Mouse (Mus musculus) telencephalon, adult 2 months (tissue): ENCODE data around the gene Snx33.
A peak's percentile ranks its signal among the peaks of the same experiment; 100 is the strongest.
"Not testable (repeated sequence)": the region's sequence is repeated elsewhere in the genome, so short reads cannot be mapped to it uniquely, and the experiment has no call there.

Experiments
- DNase-seq: peaks from one replicate; pipeline ENCODE4 v3.0.0-alpha.2; 2011; ENCODE audit warnings: low read depth, low spot score

Gene Snx33

DNA sequence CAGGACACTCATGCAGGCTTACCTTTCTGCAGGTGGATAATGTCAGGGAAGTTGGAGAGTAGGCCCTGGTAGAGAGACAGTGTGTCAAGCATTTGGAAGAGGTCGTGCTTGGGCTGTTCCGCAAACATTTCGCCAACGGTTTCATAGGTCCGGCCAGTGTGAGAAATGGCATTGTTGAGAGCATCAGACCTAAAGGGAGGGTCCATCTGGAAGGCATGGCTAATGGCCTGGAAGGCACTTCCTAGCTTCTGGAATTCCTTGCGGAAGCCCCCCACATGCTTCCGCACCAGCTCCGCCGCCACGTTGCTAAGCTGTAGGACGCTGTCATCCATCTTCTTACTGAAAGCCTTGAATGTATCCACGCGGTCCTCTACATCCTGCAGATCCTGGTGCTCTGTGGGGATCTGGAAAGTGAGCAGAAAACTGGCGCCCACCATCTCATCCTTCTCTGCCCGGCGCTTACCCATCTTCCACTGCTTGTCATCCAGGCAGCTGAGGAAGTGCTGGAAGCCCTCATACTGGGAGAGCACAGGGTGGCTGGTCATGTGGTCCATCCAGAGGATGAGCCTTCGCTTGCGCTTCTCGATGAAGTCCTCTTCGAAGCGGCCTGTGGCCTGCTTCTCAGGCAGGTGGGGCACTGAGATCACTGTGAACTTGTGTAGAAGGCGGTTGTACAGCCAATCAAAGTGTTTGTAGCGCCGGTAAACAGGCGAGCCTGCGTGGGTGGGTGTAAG is 2.7 kb downstream of the Snx33 start:
- DNase-seq, result no peak

DNA sequence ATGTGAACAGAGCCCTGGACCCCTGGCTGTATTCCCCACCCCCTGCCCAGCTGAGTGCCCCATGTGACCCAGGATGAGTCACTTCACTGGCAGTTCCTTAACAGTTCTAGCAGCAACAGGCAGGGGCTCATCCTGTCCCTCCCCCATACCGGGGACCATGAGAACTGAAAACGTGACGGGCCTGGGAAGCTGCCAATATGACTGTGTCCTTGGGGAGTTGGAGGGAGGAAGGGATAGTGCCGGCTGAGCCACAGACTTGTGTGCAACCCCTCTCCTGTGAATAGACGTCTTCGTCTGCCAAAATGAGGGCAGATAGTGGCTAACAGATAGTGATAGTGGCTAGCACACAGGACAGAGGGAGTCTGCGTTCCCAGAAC is 3.5 kb downstream of the Snx33 start:
- peak; percentile 49 for DNase-seq

DNA sequence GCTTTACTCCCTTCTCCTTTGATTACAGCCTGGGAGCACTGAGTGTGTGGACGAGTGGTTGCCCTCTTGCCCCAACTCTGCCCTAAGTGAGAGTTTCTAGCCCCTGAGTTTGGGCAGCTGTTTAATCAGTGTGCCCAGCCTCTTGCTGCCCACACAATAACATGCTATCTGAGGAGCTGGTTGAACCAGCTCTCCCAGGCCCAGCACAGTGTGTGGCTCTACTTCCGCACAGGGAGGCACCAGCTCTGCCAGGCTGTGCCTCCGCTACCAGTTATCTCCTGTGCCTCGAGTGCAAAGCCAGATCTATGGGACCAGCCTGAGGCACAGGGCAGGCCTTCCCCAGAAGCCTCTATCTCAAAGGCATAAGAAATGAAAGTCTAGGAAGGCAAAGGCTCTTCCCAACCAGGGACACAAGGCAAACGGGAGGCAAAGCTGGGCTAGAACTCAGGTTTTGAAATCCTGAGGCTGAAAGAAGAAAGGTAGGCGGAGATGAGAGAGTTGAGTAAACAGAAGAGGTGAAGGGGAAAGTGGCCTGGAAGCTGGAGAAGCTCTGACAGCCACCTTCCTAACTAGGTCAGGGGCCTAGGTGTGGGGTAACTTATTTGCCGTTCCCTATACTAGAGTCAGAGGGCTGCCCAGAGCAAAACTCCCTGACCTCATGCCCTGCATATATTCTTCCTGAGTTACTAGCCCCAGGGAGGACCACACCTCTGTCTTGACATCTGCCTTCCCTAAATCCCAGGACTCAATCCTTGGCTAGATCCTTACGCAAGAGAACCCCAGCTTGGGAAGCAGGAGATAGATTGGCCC is 4.1 kb downstream of the Snx33 start:
- DNase-seq, result no peak

DNA sequence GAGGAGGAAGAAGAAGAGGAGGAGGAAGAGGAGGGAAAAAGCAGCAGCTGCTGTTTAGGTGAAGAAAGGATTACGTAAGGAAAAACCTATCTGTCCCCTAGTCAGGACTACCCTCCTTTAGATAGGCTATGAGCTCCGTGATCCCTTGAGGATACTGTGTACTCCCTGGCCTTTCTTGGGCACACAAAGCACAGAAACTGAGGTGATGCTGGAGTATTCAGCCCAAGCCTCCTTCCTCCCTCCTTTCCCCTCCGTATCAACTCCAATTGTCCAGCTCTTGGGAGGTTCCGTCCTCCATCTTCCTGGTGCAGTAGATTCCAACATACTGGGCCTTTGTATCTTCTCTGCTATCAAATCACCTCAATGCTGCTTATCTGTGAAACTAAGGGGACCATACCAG is 5.4 kb downstream of the Snx33 start:
- no peak for DNase-seq

DNA sequence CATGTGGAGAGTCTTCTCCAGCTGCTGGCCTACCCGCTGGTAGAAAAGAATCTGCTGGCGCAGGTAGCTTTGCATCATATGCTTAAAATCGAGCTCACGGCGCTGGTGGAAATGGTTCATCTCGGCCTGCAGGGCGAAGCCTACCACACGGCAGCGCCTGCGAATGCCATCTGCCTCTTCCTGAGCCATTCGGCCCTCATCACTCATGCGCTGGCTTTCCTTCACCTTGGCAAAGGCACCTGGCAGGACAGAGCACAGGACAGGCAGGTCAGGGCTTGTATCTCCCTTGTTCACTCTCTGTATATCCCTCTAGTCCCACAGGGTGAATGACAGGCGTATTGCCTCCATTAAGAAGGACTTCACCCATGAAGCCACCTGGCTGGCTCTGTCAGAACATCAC is 9.7 kb downstream of the Snx33 start:
- DNase-seq, result no peak

DNA sequence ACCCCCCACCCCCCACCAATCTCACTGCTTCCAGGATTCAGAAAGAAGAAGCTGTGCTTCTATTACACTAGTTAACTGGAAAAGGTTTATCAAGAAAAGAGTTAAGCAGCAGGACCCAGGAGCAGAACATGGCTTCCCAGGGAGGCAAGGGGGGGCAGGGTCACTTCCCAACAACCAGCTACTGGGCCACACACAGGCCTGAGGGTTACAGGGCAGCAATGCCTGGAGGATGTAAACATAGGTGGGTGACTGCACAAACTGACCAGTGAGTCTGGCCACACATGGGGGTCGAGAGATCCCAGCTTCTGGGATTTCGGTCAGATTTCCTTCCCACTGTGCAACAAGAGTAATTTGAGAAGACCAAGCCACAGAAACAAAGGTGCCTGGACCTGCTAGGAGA is 11.0 kb downstream of the Snx33 start:
- no peak for DNase-seq

DNA sequence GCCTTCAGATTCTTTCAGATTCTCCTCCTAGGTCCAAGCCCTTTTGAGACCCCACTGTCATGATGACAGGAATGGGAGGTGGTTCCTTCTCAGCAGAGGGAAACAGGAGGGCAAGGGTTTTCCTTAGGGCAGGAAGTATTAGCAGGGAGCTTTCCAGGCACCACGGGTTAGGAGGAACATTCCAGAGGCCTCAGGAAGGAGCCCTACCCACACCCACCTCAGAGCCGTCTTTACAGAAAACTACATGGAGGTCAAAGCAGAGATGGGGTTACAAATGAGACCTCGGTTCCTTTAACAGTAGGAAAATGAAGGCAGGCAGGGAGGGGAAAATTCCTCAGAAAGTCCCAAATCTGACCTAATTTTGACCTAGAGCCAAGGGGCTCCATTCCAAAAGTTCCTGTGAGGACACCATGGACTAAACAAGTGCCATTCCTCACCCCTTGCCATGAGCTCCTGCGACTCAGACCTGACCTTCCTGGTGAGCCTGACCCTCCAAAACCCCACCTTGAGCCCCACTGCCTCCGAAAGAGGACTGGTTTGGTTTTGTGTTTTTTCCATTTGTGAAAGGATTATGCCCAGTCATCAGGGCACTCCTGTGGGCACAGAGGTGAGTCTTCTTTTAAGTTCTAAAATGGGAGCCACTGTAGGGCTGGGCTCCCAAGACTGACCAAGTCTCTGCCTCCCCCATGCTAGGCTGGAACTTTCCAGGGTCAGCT is 12.3 kb downstream of the Snx33 start:
- no peak for DNase-seq

DNA sequence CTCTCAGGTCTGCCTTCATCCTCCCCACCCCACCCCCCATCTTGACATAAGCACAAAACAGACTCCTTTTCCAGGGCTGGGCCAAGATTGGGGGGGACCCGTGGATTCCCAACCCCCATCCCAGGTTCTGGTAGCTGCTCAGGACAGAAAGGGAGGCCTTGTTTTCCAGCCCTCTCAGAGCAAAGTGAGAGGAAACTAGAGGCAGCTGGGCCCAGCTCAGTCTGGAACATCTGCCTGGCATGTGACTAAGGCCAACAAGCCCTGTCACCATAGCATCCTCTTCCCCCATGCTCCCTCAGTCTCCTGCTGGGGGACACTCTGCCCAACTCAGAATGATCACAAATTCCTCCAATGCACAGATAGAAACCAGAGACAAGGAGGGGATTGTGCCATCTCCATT is 13.1 kb downstream of the Snx33 start:
- no peak for DNase-seq

DNA sequence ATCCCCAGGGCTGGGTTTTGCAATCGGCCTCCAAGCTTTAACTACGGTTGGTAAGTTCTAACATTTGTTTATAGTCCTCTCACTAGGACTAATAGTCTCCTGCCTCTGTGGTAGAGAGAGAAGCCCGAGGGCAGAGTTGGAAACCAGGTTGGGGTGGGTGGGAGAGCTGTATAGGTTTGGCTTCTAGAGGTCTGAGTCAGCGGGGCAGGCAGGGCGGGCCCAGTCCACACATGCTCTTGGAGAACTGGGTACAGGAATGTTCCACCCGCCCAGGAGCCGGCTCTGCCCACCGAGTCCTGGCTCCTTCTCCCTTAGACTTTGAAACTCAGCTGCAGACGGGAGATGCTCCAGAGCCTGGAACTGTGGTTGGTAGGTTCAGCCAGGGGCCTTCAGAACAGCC is 14.2 kb downstream of the Snx33 start:
- DNase-seq, result no peak

DNA sequence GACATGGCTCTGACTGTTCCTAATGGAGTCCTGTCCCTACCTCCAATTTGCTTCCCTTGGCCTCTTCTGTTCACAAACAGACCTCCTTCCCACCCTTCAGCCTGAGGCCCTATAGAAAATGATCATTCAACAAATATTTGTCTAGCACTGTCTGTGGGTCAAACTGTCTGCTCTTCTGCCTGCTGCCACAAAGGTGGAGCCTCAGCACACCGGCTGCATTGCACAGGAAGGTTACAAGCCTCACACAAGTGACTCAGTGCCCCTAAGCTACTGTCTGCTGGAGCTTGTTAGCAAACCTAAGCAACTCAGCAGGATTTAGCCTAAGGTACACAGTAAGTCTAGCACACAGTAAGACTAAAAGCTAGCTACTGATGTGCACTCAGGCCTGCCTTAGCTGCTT is 17.2 kb downstream of the Snx33 start:
- DNase-seq, result no peak

DNA sequence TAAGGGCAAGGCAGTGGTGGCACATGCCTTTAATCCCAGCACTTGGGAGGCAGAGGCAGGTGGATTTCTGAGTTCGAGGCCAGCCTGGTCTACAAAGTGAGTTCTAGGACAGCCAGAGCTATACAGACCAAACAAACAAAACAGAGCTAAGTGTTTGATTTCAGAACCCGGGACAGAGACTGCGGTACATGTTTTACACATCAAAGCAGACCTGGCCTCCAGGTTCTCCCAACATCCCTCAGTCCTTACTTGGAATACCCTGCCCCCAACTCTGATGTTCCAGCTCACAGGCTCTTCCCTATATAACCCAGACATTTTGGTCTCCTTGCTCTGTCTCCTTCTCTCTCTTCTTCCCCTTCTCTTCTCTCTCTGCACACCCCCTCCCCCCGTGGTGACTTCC is 18.2 kb downstream of the Snx33 start:
- not testable (repeated sequence) for DNase-seq

DNA sequence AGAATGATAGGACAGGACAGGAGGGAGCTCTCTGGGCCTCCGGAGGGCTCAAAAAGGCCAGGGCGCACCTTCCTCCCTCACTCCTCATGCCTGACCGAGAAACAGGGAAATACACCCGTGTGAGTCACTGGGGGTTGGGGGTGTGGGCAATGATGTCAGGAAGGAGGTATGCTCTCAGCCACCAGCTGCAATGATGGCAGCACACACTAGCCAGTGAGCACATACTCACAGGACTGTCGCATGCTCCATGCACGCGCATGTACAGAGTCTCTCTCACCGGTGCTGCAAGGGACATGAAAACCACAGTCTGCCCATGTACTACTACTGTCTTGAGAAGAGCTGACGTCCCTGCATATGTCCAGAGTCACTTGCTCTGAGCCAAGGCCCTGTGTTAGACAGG is 20.6 kb downstream of the Snx33 start:
- DNase-seq, result no peak

DNA sequence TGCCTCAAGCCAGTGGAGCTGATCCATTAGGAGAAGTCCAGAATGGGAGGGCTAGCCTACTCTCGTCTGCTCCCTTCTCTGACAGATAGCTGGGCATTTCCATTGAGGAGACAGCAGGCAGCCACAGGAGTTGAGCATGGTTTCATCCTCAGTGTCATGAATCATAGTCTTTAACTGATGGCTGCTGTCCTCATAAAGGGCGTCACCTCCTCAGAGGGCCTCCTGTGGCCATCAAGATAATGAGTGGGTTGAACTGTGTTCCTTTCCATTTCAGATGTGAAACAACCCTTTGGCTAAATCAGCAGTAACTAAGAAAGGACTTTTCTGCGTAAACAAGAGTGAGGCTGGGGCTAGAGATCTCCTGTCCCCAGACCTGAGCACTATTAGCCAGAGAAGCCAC is 24.5 kb downstream of the Snx33 start:
- DNase-seq, result no peak

DNA sequence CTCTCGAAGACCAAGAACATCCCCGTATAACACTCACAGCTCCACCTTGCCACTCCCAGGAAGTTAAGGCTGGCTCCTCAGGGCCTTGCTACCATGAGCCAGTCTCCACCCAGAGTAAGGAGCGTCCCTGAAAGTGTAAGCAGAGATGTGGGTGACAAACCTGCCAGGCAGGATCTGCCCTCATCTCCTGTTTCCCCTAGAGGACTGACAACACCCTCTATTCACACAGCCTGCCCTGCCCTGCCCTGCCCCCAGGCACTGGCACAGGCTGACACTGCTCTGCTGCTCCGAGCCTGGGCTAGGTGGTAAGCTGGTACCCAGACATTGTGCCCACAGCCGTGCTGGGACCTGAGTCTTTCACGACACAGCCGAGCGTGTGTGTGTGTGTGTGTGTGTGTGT is 27.0 kb downstream of the Snx33 start:
- no peak for DNase-seq

DNA sequence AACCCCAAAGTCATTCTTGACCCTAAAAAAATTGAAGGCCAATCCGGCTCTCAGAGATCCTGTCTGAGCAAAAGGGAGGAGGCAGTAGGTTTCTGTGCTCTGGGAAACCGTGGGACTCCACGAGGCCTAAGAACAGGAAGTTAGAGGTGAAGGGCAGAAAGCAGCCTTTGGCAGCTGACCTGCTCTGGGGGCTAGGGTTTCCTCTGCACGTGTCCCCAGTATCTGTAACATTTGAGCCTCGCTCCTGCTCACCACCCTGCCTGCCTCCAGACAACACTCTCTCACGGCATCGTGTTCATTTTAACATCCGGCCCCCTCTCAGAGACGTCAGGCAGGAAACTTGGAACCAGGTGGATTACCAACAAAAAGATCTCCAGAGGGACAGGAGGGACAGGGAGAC is 27.6 kb downstream of the Snx33 start:
- DNase-seq, result no peak

DNA sequence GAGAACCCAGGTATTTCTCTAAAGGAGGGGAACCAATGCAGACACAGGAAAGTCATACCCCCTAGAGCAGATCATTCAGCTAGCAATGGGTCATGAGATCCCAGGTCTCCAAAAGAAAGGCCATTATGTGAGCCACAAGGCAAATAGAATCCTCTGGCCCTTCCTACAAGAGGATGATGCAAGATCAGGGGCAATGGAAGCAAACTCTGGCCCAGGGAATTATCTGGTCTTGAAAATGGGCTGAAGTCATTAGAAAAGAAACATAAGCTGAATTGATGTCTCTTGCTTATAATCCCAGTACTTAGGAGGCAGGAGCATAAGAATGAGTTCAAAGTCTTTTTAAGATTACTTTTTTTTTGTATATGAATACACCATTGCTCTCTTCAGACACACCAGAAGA is 28.1 kb downstream of the Snx33 start:
- no peak for DNase-seq

DNA sequence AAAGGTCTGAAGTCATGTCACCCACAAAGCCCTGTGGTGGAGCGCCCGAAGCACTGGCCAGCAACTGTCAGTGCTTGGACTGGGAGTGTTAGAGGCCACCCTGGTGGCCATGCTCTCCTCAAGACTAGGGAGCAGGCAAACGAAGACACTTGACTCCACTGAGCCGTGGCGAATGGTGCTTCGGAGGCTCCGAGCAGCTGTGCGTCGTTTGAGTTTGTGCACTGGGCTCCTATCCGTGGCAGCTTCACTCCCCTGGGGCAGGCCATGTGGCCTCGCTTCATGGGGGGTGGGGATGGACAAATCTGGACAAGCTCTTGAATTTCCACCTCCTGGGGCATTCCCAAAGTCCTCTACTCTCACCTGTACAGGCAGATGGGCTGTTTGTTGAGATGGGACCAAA is 28.8 kb downstream of the Snx33 start:
- DNase-seq, result no peak

DNA sequence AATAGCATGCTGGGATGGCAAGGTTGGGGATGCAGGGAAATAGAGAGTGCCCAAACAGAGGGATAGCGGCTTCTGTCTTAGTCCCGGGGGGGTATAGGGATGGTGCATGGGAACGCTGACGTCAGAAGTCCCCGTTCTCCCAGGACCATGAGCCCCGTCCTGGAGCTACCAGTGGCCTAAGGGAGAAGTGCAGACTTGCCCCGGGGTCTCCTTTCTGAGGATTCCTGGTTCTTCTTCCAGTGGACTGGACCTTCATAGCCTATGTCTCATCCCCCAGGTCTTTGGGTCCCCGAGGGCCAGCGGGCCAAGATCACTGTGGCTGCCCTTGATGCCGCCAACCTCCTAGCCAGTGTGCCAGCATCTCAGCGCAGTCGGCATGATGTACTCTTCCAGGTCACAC is 31.4 kb downstream of the Snx33 start:
- DNase-seq, result no peak

DNA sequence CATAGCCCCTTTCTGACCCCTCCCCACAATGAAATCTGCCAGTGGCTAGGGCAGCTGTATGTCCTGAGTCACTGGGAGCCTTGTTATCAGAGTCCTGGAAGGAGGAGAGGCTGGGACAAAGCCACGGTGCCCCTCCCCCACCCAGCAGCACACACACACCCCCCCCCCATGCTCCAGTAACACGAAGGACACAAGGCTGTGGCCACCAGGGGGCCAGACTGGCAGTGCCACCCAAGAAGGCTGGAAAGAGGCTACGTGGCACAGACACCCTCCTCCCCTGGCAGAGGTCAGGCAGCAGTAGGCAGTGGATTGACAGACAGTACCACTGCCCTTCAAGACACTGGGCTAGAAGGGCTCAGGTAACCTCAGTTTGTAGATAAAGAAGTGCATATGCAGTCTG is 34.2 kb downstream of the Snx33 start:
- DNase-seq, result no peak

DNA sequence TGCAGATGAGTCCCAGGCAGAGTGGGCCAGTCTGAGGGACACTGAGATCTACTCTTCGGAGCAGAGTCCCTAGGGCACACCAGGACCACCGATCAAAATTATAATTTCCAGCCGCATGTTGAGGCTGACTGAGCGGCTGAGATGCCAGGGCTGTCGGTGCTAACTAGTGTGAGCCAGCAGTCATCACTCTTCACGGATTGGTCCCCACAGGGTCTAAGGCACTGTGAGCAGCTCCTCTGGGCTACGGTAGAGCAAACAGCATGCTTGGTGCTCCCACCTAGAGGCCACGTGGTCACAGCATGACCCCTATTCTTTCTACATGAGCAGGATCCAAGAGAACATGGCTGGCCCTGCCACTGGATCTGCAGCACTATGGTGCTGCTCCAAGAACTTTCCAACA is 34.9 kb downstream of the Snx33 start:
- no peak for DNase-seq

DNA sequence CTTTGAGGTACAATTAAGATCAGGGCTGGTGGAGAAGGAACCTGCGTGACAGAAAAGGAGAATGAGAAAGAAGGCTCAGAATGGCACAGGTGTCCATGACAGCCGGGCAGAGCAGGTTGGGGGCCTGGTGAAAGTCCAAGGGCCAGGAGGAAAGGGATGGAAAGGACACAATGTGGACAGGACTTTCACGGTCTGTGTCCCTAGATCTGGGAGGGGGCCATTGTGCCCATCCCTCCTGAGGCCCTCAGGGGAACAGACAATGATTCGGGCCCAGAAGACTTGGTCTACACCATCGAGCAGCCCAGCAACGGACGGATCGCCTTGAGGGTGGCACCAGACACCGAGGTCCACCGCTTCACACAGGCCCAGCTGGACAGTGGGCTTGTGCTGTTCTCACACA is 36.1 kb downstream of the Snx33 start:
- no peak for DNase-seq

DNA sequence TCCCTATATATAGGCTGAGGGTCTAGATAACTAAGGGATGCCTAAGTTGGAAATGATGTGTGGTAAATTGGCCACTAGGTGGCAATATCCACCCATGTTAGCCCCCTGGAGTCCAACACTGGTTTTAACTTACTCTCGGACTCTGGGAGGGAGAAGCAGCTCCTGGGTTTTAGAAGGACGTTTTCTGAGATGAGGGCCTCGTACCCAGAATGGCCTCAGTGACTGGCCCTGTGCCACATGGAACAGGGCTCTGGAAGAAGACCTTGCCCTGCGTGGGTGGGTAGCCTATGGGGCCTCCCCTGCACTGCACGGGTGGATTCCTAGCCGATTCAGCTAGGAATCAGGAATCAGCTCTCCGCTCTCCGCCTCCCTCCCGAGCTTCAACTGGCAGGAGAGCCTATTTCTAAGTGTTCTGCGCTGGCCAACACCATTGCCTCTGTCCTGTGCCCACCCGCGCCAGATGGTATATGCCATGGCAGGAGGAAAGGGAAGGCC is 36.6 kb downstream of the Snx33 start:
- no peak for DNase-seq
